Mouse (Mus musculus) brown adipose tissue, adult 24 weeks (tissue): ENCODE data around the gene Hoxc6. TPM values are rescaled to one million over a fixed set of nuclear protein-coding genes. Genes with fewer than 3 reads are reported as not detected.

Source experiments
- H3K27ac ChIP-seq: fragments of 200-500 bp; replicated peaks from 2 replicates; pipeline ENCODE4 v1.5.1; 2012; ENCODE audit warnings: low read depth, mild to moderate bottlenecking, low read length
- H3K4me1 ChIP-seq: fragments of 200-500 bp; 2 replicates; pipeline ENCODE4 v1.6.1; 2012; ENCODE audit warnings: low read length, mixed read lengths; ENCODE audit not compliant: control insufficient read depth, insufficient read depth, insufficient read length
- H3K4me3 ChIP-seq: fragments of 200-500 bp; 2 replicates; pipeline ENCODE4 v1.5.1; 2012; ENCODE audit warnings: low read depth, mild to moderate bottlenecking, low read length, moderate library complexity; ENCODE audit not compliant: insufficient read depth
- polyA plus RNA-seq: library from polyadenylated mRNA; stranded (reverse); fragments of >200 nt; gene quantifications from 2 replicates; pipeline ENCODE4 v1.2.4, GENCODE M21; 2012; ENCODE audit not compliant: missing spikeins, insufficient read depth, insufficient read length

The Hoxc6 gene
- polyA plus RNA-seq, 1 experiment: 17.1 TPM

DNA sequence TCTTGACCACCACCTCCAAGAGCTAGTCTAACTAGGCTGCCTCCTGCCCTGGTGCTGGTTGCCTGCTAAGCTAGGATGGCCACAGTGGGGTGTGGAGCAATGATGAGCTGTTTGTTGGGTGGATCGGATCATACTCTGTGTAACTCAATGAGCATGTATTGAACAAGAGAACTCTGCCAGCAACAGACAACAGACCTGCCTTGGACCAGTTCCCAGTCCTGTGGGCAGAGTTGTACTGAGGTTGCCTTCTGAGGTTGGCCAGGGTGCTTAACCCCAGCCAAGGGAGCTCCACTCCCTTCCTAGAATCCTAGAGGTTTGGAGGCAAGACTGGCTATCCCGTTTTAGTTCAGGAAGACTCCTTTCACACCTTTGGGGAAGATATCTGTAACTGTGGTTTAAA is 58.3 kb downstream of the Hoxc6 start:
- Histone ChIP-seq H3K27ac (no peak overlapping the region), H3K4me3 (no peak overlapping the region), H3K4me1 (no peaks in the 10 kb centered on the region)

DNA sequence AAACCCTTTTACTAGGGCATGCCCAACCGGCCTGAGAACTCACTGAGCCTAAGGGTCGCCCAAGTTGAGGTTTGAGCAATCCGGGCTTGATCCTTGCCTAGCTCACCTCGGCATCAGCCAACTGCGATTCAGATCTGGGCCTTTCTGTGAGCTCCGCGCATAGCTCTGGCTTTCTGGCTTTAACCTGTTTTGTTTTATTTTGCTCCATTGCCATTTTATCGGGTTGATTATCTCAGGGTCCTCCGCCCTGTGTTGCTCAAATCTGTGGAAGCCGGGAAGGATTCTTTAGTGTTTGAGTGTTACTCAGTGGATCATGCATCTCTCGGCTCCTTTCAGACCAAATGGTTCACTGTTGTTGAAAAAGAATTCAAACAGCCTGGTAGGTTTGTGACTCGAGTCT is 60.7 kb downstream of the Hoxc6 start:
- Histone ChIP-seq H3K4me1 (no peaks in the 10 kb centered on the region), H3K27ac (peak overlapping the region; percentile 95), H3K4me3 (peak overlapping the region; percentile 63)

DNA sequence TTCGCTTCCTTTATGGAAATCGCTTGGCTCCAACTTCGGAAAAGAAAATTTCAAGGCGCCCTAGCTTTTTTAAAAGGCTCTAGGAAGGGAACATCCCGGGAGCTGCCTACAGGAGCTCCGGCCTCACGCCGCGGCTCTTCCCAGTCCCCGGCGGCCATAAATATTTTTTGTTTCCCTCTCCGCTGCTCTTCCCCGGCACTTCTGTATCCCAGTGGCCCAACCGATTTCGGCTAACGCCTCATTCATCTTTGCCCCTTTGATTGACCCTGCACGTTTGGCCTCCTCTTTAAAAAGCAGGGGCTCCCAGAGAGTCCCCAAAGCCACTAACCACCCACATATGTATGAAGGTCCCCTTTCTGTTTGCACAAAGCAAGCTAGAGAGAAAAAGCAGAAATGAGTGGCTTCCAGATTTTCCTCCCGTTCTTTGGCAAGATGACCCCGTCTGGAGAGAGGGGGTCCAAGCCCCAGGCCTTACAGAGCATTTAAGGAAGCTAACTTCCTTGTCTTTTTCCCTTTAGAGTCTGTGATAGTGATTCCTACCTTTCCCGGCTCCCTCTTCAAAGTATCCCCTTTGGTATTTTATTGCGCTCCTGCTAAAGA is 61.4 kb downstream of the Hoxc6 start:
- Histone ChIP-seq H3K4me1 (no peaks in the 10 kb centered on the region), H3K4me3 (peak overlapping the region; percentile 63), H3K27ac (peak overlapping the region; percentile 95)

DNA sequence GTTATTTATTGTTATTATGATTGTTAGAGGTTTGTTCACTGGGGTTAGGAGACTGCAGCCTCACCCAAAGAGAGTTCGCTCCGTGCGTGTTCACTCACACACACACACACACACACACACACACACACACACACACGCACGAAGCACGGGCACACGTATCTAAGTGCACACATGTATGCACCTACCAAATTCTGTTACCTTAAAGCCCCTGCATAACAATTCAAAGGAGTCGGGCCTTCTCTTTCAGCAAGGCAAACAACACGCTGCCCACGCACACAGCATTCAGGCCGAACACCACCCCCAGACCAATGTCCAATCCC is 61.9 kb downstream of the Hoxc6 start:
- H3K4me1 ChIP-seq: no peaks in the 10 kb centered on the region
- peak overlapping the region; percentile 63 for H3K4me3 ChIP-seq
- H3K27ac ChIP-seq: peak overlapping the region; percentile 95

DNA sequence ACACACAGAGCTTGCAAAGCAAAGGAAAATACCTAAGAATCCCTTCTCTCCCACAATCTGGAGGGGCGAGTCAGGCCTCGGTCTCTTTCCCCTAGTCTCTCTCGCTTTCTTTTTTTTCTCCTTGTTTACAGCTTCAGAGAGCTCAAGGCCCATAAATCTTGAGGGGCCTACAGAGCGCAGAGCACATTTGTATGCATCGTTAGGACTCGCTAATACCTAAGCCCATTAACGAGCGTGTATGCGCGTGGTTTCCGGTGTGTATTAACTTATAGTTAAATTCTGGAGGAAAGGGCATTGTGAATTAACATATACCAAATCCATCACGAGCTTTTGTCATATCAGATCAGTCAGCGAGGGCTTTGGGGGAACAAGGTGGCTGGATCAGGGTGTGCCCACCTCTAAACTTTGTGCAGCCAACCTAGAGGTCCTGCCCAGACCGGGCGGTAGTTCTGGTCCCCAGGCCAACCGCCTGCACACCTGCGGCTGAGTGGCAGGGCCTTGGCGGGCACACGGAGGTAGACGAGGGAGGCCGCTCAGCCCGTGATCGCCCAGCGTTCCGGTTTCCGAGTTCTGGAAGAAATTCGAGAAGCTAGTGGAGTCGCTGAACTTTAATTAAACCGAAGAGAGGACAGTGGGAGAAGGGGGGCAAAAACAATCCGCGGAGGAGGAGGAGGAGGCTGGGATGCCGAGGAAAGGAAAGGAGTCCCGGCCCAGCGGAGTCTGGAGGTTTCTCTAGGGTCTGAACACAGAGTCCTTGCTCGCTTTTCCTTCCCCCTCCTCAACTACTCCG is 62.5 kb downstream of the Hoxc6 start:
- no peaks in the 10 kb centered on the region for H3K4me1 ChIP-seq
- H3K4me3 ChIP-seq: peak overlapping the region; percentile 63
- H3K27ac ChIP-seq: peak overlapping the region; percentile 95

DNA sequence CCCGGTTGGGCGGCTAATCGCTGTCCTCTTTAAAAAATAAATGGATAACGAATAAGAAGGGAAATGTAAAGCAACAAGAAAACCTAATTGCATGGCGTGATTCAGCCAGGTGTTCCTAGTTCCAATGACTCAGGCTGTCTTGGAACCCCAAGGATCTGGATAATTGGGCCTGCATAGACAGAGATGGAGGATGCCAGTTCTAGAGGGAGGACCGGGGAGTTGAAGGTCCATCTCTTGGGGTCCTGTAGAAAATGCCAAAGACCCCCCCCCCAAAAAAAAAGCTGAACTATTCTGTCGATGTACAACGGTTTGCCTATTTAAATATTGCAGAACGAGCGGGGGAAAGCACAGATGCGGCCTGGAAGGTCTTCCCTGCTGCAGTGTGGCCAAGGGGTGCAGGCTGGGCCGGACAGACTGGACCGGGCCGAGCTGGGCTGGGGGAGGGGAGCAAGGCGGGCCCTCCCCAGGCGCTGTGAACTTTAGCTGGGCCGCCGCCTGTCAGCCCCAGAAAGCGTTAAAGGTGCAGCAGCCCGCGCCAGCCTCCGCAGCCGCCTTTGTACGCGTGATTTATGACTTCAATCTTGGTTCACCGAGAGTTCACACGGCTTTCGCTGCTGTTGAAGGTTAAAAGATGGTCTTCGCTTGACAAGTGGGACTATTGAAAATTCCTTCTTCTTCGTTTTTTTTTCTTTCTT is 63.2 kb downstream of the Hoxc6 start:
- Histone ChIP-seq H3K4me1 (no peaks in the 10 kb centered on the region), H3K27ac (peak overlapping the region; percentile 95), H3K4me3 (peak overlapping the region; percentile 63)

Other genes with a start within 250 kb of the Hoxc6 start
- gene Hoxc13, start 77.2 kb upstream of the Hoxc6 start, polyA plus RNA-seq: not detected in 2 replicates
- not detected in 2 replicates for gene Hoxc12, start 61.5 kb upstream of the Hoxc6 start, polyA plus RNA-seq
- not detected in 2 replicates for gene Hoxc11, start 43.8 kb upstream of the Hoxc6 start, polyA plus RNA-seq
- not detected in 2 replicates for gene Hoxc10, start 31.5 kb upstream of the Hoxc6 start, polyA plus RNA-seq
- 14.1 and 15.1 TPM in 2 replicates for gene Hoxc5, start 30.8 kb upstream of the Hoxc6 start, polyA plus RNA-seq
- not detected in 2 replicates for gene Hoxc9, start 21.8 kb upstream of the Hoxc6 start, polyA plus RNA-seq
- gene Hoxc8, start 7.7 kb upstream of the Hoxc6 start, polyA plus RNA-seq: 8.9 and 9.8 TPM in 2 replicates
- gene Hoxc4, start 20.7 kb downstream of the Hoxc6 start, polyA plus RNA-seq: 9.4 and 13.7 TPM in 2 replicates
- 6.3 and 10.1 TPM in 2 replicates for gene Smug1, start 168.8 kb downstream of the Hoxc6 start, polyA plus RNA-seq
- 29.2 and 37.9 TPM in 2 replicates for gene Cbx5, start 241.6 kb downstream of the Hoxc6 start, polyA plus RNA-seq
- 50.5 and 76.9 TPM in 2 replicates for gene Hnrnpa1, start 242.2 kb downstream of the Hoxc6 start, polyA plus RNA-seq